Mouse (Mus musculus): ENCODE data around the gene Nkx1-2.

Nkx1-2 gene

GRCm38 (mm10) chr7:132559138-132559766 lies 40.2 kb downstream of the Nkx1-2 start:
- no peak for DNase-seq

GRCm38 (mm10) chr7:132558141-132558736 lies 41.2 kb downstream of the Nkx1-2 start:
- DNase-seq, result no peak

- no peak for DNase-seq
These were observed 42.9 kb downstream of the Nkx1-2 start for GRCm38 (mm10) chr7:132556575-132556974.

GRCm38 (mm10) chr7:132555911-132556310 lies 43.5 kb downstream of the Nkx1-2 start:
- no peak for DNase-seq

- no peak for DNase-seq
These were observed 45.3 kb downstream of the Nkx1-2 start for GRCm38 (mm10) chr7:132554091-132554490.

- peak; percentile 96 for DNase-seq
These were observed 47.9 kb downstream of the Nkx1-2 start for GRCm38 (mm10) chr7:132551351-132552126.

GRCm38 (mm10) chr7:132547126-132547525 lies 52.3 kb downstream of the Nkx1-2 start:
- no peak for DNase-seq
